Mouse (Mus musculus): ENCODE measurements around the gene Anks1b. TPM values are rescaled to one million over a fixed set of nuclear protein-coding genes. Genes with fewer than 3 reads are reported as not detected.

Gene Anks1b
- polyA plus RNA-seq, 1 experiment from 2014 or later, result 0.84 TPM

GRCm38 (mm10) chr10:91005858-91006538 lies 1132.7 kb downstream of the Anks1b start:
- Histone ChIP-seq H3K9me3 (replicated peaks; ENCODE audit: control insufficient read depth, low read length) (no peaks in the 10 kb centered on the region), H3K36me3 (ENCODE audit: control insufficient read depth, insufficient read depth, low read length) (peaks cover 8% of the 10 kb centered on the region; the same call in 1 of the 2 replicates), H3K4me3 (ENCODE audit: low read depth, low read length) (no peak overlapping the region), H3K4me1 (ENCODE audit: control insufficient read depth, insufficient read depth, low read length) (no peaks in the 10 kb centered on the region), H3K9ac (ENCODE audit: low read depth, low read length) (no peak overlapping the region), H3K4me2 (no peak overlapping the region), H3K27me3 (ENCODE audit: control insufficient read depth, insufficient read depth, low read length) (no peaks in the 10 kb centered on the region), H3K27ac (ENCODE audit: low read depth, low read length) (no peak overlapping the region)
- 87% methylated on average over 12 of the region's 12 CpGs for whole genome bisulfite sequencing (ENCODE audit: insufficient replicate concordance)
- ATAC-seq (replicated peaks; ENCODE audit: insufficient number of reproducible peaks, low FRiP score, low TSS enrichment), result no peak

Other genes starting within 250 kb of the Anks1b start
- 9.1 and 10.2 TPM in 2 replicates for gene Scyl2, start 187.2 kb upstream of the Anks1b start, polyA plus RNA-seq (2014; fragmentation: Nextera tagmentation; extraction: Ambion mirVana)
- gene Actr6, start 141.2 kb upstream of the Anks1b start, polyA plus RNA-seq (2014; fragmentation: Nextera tagmentation; extraction: Ambion mirVana), result 28.2 and 29.6 TPM in 2 replicates
- 21.3 and 22.9 TPM in 2 replicates for gene Uhrf1bp1l, start 128.5 kb upstream of the Anks1b start, polyA plus RNA-seq (2014; fragmentation: Nextera tagmentation; extraction: Ambion mirVana)